Mouse (Mus musculus) hematopoietic stem cell, adult 5-6 weeks (primary cell): ENCODE results near the gene Aagab. TPM values are rescaled to one million over a fixed set of nuclear protein-coding genes. Genes with fewer than 3 reads are reported as not detected.
A peak's percentile ranks its signal among the peaks of the same experiment; 100 is the strongest.

ENCODE experiments used
- ATAC-seq, 2 experiments: fragments of 125-278 bp in 1 of 2; replicated peaks in 1 of 2; 2 replicates each; pipeline ENCODE4 v1.8.0; 2016 to 2017; ENCODE audit warnings: inconsistent platforms in 2 of 2, mild to moderate bottlenecking in 2 of 2, moderate number of reproducible peaks in 2 of 2, low read depth in 1 of 2, moderate TSS enrichment in 1 of 2; ENCODE audit not compliant: low FRiP score in 2 of 2, poor library complexity in 2 of 2, severe bottlenecking in 2 of 2, insufficient read depth in 1 of 2, low TSS enrichment in 1 of 2
- total RNA-seq: library from RNA; stranded (forward); fragments of 172-1452, 232-1000 nt; gene quantifications from 2 replicates; pipeline ENCODE4 v1.2.3, GENCODE M21; 2017

The Aagab gene
- total RNA-seq, 1 experiment from 2014 or later = 27.4 TPM

DNA sequence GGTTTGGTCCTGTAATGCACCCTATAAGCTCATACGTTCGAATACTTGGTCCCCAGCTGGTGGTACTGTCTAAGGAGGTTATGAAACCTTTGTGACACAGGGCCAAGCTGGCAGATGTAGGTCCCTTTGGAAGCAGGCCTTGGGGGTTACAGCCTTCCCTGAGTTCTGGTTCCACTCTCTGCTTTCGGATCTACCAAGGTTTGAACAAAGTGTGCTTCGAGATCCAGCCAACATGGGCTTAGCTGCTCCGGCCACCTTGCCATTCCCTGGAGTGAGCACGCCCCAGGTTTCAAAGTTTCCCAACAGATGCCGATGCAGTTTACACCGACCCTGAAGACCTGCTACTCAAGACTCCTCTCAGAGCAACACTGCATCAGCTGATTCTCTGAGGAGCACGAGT is 56.0 kb downstream of the Aagab start:
- no peak for ATAC-seq

DNA sequence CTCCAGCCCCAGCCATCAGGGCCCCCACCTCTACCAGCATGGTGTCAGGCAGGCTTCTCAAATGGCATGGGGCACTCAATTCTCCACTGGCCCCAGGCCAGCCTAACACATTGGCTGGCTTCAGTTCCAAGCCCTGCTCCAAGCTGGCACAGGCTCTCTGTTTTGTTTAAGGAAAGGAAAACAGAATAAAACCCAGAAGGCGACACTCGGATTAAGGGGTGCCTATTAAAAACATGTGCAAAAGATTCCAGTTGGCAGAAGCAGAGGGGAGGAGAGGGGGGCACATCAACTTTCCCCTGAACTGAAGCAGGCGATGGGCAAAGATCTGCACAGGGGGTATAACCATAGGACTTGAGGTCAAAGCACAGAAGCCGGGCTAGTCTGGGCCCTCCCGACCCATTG is 56.5 kb downstream of the Aagab start:
- no peak for ATAC-seq

DNA sequence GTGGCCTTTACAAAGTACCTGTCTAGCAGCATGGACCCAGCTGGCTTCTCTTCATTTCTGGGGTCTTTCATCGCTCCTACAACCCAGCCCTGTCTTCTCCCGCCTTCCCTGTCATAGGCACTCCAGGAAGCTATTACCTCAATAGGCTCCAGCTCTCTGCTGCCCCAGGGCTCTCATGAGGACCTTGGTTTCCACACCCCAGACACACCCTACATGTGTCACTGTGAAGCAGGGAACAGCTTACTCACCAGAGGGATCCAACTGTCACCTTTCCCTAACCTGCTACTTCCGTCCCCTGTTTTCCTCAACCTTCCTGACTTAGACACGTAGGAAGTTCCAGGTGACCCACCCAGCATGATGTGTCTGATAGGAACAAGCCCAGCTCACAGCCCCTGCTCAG is 57.6 kb downstream of the Aagab start:
- ATAC-seq = no peak

DNA sequence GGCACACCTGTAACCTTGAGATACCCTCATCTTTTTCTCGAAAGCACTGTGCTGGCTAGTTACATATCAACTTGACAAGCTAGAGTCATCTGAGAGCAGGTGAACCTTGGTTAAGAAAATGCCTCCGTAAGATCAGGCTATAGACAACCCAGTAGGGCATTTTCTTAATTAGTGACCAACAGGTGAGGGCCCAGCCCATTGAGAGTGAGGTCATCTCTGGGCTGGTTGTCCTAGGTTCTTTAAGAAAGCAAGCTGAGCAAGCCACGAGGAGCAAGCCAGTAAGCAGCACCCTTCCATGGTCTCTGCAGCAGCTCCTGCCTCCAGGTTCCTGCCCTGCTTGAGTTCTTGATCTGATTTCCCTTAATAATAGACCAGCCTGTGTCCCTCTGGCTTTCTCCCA is 58.2 kb downstream of the Aagab start:
- no peak for ATAC-seq

DNA sequence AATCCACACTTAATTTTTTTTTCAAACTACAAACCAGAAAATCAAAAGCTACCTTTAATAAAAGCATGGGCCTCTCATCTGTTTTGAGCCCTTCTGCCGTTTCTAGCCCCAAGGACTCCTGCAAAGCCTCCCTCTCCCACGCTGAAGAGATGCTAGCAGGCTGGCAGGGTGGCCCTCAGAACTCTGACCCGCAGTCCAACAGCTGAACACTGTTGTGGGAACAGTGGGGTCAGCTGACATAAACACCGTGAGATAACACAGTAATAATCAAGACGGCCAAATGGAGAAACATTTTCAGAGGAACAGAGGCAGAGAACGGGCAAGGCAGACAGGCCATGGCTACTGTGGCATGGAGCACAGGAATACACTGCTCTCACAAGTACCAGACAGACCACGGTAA is 60.3 kb downstream of the Aagab start:
- ATAC-seq = no peak

DNA sequence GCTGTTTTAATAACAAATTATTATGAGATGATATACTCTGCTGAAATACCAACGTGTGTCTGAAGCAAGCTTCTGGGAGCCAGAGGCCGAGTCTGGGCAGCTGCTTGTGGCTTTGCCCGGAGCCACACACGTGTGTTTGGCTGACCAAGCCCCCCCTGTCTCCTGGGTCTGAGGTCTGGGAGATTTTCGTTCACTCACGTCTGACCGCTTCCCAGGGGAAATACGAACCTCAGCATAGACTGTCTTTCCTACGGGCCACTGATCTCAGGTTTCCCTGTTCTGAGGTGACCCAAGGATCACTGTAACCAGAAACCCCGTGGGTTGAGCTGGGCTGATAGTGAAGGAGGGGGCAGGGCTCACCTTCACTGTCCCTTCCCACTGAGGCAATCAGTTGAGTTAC is 60.8 kb downstream of the Aagab start:
- ATAC-seq = no peak

DNA sequence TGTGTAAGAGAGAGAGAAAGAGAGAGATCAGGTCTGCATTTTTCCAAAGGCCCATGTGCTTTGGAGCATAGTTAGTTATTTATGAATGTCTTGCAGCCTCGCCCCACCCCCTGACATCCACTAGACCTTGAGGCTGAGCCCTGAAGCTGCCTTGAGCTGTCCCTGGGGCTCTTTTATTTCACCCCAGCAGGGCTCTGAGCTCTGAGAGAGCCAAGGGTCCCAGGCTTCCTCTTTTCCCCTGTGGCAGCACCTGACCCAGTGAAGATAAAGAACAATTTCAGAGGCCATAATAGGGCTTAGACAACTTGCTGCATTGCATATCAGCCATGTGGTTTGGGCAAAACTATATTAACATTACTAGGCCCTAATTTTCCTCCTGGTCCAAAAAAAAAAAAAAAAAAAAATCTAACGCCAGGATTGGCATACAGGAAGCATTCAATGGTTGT is 61.9 kb downstream of the Aagab start:
- ATAC-seq = peak; percentile 59 to 70

DNA sequence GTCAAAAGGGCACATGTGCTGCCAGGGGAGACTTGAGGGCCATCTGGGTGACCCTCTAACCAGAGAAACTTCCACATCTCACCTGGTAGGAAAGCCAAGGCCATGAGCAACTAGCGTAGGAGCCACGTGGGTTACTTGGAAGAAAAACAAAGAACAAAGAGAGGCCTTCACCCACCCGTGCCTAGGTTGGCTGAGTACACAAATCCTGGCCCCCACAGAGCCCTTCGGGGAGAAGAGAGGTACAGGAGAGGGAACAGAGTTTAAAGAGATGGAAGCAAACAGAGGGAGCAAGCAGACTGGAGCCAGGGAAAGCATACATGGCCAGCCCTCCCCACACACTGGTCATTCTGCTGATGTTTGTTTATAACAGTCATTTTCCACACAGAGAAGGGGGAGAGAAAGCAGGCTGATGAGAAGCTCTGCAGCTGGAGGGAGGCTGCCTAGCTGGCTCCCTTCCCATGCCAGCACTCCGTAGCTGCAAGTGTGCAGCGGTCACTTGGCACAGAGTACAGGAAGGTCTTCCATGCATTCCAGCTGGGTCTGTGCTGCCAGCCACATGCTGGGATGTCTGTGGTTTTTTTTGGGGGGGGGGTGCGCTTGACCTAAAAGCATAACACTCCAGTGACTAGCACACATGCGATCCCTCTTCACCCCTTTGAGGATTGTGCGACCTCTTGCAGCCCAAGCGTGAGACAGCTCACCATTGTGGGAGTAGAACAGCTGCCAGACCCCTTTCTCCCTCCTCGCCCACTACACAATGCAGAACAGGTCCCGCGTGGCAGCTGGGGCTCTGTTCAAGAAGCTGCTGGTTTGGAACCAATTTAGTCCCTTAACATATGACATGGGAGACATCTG is 62.6 kb downstream of the Aagab start:
- ATAC-seq = no peak

DNA sequence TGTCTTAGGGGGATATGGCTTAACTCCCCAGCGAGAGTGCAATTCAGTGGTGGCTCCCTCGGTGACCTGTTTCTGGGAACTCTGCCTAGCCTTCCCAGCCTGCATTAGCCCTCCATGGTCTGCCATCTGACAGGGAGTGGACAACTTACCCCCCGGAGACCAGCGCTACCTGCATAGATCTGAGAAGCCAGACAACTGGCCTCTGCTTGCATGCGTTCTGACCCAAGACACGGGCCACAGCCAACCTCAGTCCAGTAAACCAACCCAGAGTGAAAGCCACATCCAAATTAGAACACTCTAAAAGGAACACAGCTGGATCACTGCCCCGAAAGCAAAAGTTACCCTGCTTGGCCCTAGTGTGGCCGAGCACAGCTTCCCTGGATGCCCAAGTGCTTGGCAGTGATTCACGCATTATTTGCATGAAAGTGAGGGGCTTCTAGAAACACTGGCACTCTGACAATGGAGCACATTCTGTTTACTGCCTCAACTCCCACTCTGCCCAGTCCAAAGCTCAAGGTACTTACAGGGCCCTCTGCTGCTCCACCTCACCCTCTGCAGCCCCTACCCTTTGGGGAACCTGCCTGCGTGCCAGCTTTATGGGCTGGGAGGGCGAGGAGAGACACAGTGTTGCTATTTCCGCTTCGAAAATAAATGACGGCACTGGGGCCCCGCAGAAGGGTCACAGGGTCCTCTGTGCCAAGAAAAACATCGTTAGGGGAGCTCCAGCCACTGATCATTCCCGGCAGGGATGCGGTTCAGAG is 64.3 kb downstream of the Aagab start:
- no peak for ATAC-seq

DNA sequence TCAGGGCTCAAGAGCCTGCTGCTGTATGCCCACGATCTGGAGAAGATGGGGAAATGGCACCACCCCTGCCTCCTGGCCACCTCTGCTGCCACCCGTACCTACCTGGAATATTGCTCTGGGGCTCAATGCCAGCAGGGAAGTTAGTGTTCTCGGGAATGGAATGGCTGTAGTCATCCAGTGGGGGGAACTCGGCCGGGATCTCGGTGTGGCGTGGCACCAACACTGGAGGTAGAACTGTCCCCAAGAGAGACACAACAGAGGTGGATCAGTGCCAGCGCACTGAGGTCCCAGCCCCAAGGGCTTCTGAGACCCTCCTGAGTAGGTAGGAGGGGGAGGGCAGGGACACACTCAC is 64.9 kb downstream of the Aagab start:
- no peak for ATAC-seq

DNA sequence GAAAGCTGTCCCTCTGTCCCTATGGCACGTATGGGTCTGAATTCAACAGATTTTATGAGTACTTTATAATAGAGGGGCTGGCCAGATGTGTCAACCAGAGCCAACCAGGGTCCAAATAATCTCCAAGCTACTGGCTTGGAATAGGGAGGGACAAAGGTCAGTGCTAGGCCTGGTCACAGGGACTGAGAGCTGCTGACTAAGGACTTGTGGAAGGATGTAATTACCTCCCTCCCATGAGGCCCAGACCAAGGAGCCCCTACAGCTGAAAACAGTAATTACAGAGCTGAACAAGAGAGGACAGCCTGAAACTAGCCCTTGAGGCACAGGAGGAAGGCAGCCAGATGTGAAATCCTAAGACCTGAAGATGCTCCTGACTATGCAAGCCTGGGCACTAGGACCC is 66.2 kb downstream of the Aagab start:
- no peak for ATAC-seq

DNA sequence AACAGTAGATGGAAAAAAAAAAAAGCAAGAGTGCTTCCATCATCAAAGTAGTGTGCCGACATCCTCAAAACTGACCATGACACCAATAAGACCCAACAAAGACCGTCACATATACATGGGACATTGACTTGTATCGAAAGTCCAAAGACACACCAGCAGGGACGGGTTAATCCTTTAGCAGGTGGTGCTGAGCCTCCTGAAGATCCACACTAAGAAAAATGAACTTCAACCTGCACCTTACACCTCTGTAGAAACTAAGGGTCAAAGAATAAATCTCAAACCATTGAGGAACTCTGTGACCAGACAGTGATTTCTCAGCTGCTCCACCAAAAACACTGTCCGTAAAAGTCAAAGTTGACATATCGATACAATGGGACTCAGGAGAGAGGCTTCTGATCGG is 67.4 kb downstream of the Aagab start:
- no peak for ATAC-seq

DNA sequence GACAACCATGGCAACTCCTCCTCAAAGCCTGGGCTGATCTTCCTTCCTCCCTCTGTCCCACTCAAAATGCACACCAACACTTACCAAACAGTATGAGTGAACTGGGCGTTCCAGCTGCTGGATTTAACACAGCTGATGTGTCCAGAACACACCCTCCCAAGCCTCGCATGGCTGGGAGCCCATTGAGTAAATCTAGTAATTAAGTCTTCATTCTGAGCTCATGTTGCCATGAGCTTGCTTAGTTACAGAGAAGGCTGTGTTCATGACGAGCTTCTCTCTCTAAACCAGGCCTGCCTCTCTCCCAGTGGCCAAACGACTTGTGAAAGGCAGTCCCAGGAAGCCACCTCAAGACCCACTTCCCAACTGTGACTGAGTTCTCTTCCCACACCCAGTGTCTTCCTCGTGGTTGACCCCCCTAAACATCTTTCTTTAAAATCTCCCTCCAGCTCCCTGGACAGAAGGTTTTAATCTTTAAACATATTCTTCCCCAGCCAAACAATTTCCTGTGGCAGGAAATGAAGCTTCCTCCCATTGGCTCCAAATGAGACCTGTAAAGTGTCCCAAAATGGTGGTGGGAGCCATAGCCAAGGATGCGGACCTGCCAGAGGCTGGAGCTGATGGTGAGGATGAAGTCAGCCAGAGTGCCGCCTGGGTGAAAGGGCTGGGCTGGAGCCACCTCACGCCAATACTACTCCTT is 70.5 kb downstream of the Aagab start:
- peak in 1 of 2 experiments; percentile 17; a peak in 1 of 4 replicates for ATAC-seq

DNA sequence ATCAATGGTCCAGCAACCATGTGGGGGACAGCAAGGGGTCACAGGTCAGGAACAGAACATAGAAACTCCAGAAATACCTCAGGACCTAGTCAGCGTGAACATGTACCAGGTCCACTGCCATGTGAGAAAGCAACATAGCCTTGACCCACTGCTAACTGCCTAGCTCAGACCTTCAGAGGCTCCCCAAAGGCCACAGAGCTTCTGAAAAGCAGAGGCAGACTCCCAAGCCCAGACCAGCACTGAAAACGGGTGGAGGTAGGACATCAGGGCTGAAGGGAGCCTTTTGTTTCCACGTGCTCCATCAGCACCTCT is 71.0 kb downstream of the Aagab start:
- ATAC-seq = no peak

DNA sequence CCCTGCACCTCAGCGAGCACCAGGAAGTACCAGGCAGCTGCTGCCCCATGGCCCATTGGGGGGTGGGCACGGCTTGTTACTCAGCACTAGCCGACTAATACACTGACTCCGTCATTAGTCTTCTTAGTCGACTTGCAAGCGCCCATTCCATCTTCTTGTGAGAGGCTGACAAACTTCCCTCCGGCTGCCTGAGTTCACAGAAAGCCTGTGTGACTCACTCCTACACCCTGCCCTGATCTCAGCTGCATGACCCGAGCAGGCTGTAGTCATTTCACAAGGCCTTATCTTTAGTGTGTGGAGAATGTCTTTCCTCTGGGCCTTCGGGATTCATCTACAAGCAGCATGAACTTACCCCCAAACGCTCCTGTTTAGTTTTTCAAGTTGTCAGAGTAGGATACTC is 72.2 kb downstream of the Aagab start:
- ATAC-seq = no peak

DNA sequence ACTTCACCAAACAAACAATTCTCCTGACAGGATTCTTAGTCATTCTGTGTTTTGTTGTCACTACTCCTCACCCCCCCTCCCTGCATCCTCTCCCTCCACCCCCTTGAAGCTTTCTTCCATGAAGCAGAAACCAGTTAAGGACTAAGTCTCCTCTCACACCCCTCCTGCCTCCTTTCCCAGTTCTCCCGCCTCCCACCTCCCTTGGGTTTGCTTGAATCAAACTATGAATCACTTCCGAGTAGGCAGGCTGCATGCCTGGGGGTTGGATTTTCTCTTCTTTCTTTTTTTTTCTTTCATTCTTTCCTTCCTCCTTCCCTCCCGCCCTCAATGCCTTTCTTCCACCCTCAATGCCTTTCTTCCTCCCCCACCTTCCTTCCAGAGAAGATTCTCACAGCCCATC is 75.2 kb downstream of the Aagab start:
- no peak for ATAC-seq

DNA sequence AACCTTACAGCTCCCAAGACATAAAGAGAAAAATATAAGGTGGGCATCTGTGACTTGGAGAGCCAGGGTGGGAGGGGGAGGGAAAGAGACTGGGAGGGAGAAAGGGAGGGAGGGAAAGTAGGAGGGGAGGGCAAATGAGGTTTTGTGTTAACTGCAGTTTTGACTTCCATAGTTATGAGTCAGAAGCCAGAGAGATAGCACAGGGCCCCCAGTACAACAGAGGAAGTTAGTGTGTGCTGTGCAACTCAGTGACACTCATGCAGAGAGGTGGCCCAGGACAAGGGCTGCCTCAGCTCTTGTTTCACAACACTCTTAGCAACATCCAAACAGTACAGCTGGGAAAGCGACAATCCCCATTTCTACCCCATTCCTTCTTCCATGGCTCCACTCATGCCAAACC is 75.6 kb downstream of the Aagab start:
- ATAC-seq = peak; percentile 55 to 61; a peak in 3 of 4 replicates

DNA sequence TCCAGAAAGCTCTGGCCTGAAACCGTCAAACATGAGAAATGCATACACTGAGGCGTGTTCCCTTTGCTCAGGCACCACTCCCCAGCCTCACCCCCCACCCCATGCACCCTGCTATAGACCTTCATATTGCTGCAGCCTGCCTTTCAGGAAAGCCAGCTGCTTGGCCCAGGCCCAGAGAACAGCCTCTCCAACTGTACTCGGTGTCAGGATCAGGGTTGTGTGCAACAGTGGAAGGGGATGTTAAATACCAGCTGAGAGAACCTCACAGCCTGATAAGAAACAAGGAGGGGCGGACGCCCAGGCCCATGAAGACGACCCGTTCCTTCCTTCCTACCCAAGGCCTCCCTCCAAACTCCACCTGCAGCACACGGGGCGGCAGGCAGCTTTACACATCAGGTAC is 79.8 kb downstream of the Aagab start:
- peak; percentile 4 to 15; a peak in 1 of 4 replicates for ATAC-seq
